Mouse (Mus musculus): ENCODE results near the gene Unc93a2. TPM values are rescaled to one million over a fixed set of nuclear protein-coding genes. Genes with fewer than 3 reads are reported as not detected.
"Not testable (repeated sequence)": the region's sequence is repeated elsewhere in the genome, so short reads cannot be mapped to it uniquely, and the experiment has no call there.

The Unc93a2 gene
- total RNA-seq (2015; ENCODE audit: low replicate concordance): not detected in 2 replicates
- total RNA-seq (2017; ENCODE audit: low replicate concordance): not detected in 2 replicates

- not testable (repeated sequence) for ATAC-seq (replicated peaks; ENCODE audit: low FRiP score, poor library complexity, severe bottlenecking)
Observed at GRCm38 (mm10) chr17:7385364-7385763, at the start of gene Unc93a2. Gene Unc93a2 (minus strand): TSS chr17:7385464.

- not testable (repeated sequence) for ATAC-seq (replicated peaks; ENCODE audit: low FRiP score, poor library complexity, severe bottlenecking)
Observed at GRCm38 (mm10) chr17:7434121-7434520, 48.9 kb upstream of the Unc93a2 start.

- not testable (repeated sequence) for ATAC-seq (replicated peaks; ENCODE audit: low FRiP score, poor library complexity, severe bottlenecking)
Observed at GRCm38 (mm10) chr17:7430210-7430631, 45.0 kb upstream of the Unc93a2 start.

- 0 out of 2 replicates have a peak, but pooled peaks have one; percentile 44 for ATAC-seq (replicated peaks; ENCODE audit: low FRiP score, poor library complexity, severe bottlenecking)
Observed at GRCm38 (mm10) chr17:7420191-7420973, 35.1 kb upstream of the Unc93a2 start.

- not testable (repeated sequence) for ATAC-seq (replicated peaks; ENCODE audit: low FRiP score, poor library complexity, severe bottlenecking)
Observed at GRCm38 (mm10) chr17:7414601-7415310, 29.5 kb upstream of the Unc93a2 start.

- ATAC-seq (replicated peaks; ENCODE audit: low FRiP score, poor library complexity, severe bottlenecking): not testable (repeated sequence)
Observed at GRCm38 (mm10) chr17:7413336-7413735, 28.1 kb upstream of the Unc93a2 start.

GRCm38 (mm10) chr17:7399770-7400169 lies 14.5 kb upstream of the Unc93a2 start:
- ATAC-seq (replicated peaks; ENCODE audit: low FRiP score, poor library complexity, severe bottlenecking): not testable (repeated sequence)

- ATAC-seq (replicated peaks; ENCODE audit: low FRiP score, poor library complexity, severe bottlenecking): not testable (repeated sequence)
Observed at GRCm38 (mm10) chr17:7398198-7398847, 13.1 kb upstream of the Unc93a2 start.

- ATAC-seq (replicated peaks; ENCODE audit: low FRiP score, poor library complexity, severe bottlenecking): not testable (repeated sequence)
Observed at GRCm38 (mm10) chr17:7397079-7397478, 11.8 kb upstream of the Unc93a2 start.

- not testable (repeated sequence) for ATAC-seq (replicated peaks; ENCODE audit: low FRiP score, poor library complexity, severe bottlenecking)
Observed at GRCm38 (mm10) chr17:7396288-7396687, 11.0 kb upstream of the Unc93a2 start.

- ATAC-seq (replicated peaks; ENCODE audit: low FRiP score, poor library complexity, severe bottlenecking): not testable (repeated sequence)
Observed at GRCm38 (mm10) chr17:7395671-7396070, 10.4 kb upstream of the Unc93a2 start.

- not testable (repeated sequence) for ATAC-seq (replicated peaks; ENCODE audit: low FRiP score, poor library complexity, severe bottlenecking)
Observed at GRCm38 (mm10) chr17:7395116-7395515, 9.9 kb upstream of the Unc93a2 start.

- ATAC-seq (replicated peaks; ENCODE audit: low FRiP score, poor library complexity, severe bottlenecking): not testable (repeated sequence)
Observed at GRCm38 (mm10) chr17:7389898-7390297, 4.6 kb upstream of the Unc93a2 start.

- not testable (repeated sequence) for ATAC-seq (replicated peaks; ENCODE audit: low FRiP score, poor library complexity, severe bottlenecking)
Observed at GRCm38 (mm10) chr17:7388958-7389356, 3.7 kb upstream of the Unc93a2 start.

- ATAC-seq (replicated peaks; ENCODE audit: low FRiP score, poor library complexity, severe bottlenecking): not testable (repeated sequence)
Observed at GRCm38 (mm10) chr17:7388341-7388957, 3.2 kb upstream of the Unc93a2 start.

- not testable (repeated sequence) for ATAC-seq (replicated peaks; ENCODE audit: low FRiP score, poor library complexity, severe bottlenecking)
Observed at GRCm38 (mm10) chr17:7386016-7386415, 752 bp upstream of the Unc93a2 start.

- ATAC-seq (replicated peaks; ENCODE audit: low FRiP score, poor library complexity, severe bottlenecking): not testable (repeated sequence)
Observed at GRCm38 (mm10) chr17:7383167-7384143, 1.8 kb downstream of the Unc93a2 start.

GRCm38 (mm10) chr17:7382711-7383110 lies 2.6 kb downstream of the Unc93a2 start:
- ATAC-seq (replicated peaks; ENCODE audit: low FRiP score, poor library complexity, severe bottlenecking): not testable (repeated sequence)

Data from erythroid progenitor cell, adult 5-6 weeks (primary cell).